Mouse (Mus musculus) fat pad, adult 2 months (tissue): ENCODE results near the gene Arfgef2.

Source experiments
- DNase-seq: peaks from one replicate; pipeline ENCODE4 v3.0.0-alpha.2; 2011; ENCODE audit warnings: low read depth, low spot score; ENCODE audit errors: extremely low read depth

Arfgef2 gene

GRCm38 (mm10) chr2:166903719-166904282 is 98.4 kb downstream of the Arfgef2 start:
- no peak for DNase-seq

GRCm38 (mm10) chr2:166905711-166906522 is 100.5 kb downstream of the Arfgef2 start, which contains the start of gene Cse1l:
TSS of gene Cse1l (plus strand) at chr2:166906040.
- DNase-seq: peak; percentile 39

DNA sequence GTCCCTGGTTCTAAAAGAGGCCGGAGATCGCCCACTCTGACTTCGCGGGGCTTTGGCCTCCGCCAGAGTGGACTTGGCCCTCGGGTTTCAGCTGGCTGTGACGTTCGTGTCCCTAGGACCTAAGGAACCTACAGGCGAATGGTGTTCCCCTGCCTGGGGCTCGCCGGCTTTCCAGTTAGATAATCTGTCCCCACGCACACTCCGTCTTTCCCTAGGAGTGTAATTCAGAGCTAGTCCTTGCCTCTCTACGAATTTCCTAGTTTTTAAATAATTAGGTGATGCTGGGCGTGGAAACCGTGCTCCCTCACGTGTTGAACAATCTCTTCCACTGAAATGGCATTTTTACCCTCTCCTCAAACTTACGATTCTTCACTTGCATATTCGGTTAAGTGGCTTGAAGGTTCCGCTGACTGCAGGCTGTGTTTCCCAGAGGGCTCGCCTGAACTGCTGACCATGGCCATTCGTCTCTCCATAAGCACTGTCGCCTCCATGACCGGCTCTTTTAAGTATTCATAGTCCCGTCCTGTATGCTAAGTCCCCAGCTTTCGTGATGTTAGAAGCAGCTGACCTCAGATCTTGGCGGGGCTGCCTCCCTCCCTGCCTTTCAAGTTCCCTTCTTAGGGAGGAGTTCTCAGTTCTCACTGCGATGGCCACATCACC is 101.3 kb downstream of the Arfgef2 start:
- DNase-seq: no peak

DNA sequence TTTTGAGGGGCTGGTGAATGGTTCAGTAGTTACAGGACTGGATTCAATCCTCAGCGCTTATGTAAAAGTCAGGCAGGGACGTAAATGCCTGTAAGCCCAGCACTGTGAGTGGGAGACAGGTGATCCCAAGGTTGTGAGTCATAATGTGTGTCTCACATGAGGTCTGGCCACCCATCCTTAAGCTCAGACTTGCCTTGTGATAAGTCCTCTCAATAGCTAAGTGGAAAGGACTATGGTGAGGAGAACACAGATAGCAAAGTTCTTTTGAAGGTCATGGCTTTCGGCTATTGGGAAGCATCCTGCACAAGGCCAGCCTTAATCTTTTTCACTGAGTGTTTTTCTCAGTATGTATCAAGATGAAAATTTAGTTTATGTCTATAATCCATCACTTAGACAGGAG is 104.3 kb downstream of the Arfgef2 start:
- no peak for DNase-seq

- peak; percentile 43 for DNase-seq
These were observed 105.1 kb downstream of the Arfgef2 start for GRCm38 (mm10) chr2:166910536-166910935.

DNA sequence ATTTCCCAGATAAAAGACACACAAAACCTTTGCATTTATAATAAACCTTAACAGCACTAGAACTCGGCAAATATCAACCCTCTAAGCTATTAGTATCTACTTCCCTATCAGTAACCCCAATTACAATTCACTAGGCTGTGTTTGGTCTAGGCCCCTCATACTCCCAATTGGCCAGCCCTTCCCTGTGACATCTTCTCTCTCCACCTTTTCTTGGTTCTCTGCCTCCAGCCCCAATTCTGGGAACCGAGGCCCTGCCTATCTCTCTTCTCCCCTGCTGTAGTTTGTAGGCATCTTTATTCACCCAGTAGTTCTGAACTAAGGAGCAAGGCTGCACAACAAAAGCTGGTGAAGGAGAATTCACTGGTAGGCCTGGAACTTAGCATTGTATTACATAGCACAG is 118.6 kb downstream of the Arfgef2 start:
- no peak for DNase-seq

- DNase-seq: no peak
These were observed 128.6 kb downstream of the Arfgef2 start for GRCm38 (mm10) chr2:166933943-166934342.

DNA sequence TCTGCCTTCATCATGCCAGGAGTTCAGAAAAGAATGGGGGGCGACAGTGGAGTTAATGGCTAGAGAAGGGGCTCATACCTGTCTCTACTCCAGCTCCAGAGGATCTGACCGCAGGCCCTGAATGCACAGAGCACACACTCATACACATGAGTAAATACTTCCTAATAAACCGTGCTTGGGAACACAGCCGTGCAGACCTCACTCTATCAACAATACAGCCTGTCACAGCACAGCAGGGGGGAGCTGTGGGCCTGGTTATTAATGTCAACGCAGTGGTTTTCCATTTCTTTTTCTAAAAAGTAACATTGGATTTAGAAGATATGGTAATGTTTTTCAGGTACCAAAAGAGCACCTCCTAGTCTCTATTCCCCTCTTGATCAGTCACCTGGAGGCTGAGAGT is 129.0 kb downstream of the Arfgef2 start:
- DNase-seq: no peak

- no peak for DNase-seq
These were observed 130.2 kb downstream of the Arfgef2 start for GRCm38 (mm10) chr2:166935582-166935981.

- DNase-seq: no peak
These were observed 130.8 kb downstream of the Arfgef2 start for GRCm38 (mm10) chr2:166936166-166936565.

GRCm38 (mm10) chr2:166943146-166943545 is 137.8 kb downstream of the Arfgef2 start:
- DNase-seq: no peak

GRCm38 (mm10) chr2:166944346-166944745 is 139.0 kb downstream of the Arfgef2 start:
- DNase-seq: no peak

GRCm38 (mm10) chr2:166945456-166945855 is 140.1 kb downstream of the Arfgef2 start:
- no peak for DNase-seq
